Mouse (Mus musculus): ENCODE measurements around the gene Wfikkn2.

- no peak for TF ChIP-seq POLR2A (IDR thresholded peaks at IDR 0.05; ENCODE audit: borderline replicate concordance, low read depth, low read length)
- no peak for TF ChIP-seq CTCF (IDR thresholded peaks at IDR 0.05; ENCODE audit: low read depth, low read length)
These were observed 33.9 kb downstream of the Wfikkn2 start for GRCm38 (mm10) chr11:94211651-94212488.

Data from bone marrow macrophage, adult 2 months (primary cell).